Mouse (Mus musculus) B cell, adult (primary cell): ENCODE measurements around the gene Tmem38b. TPM values are rescaled to one million over a fixed set of nuclear protein-coding genes. Genes with fewer than 3 reads are reported as not detected.

ENCODE experiments used
- total RNA-seq: library from RNA; stranded (reverse); gene quantifications from 4 replicates; pipeline ENCODE4 v1.2.4, GENCODE M21; 2023; ENCODE audit not compliant: inconsistent age

Tmem38b gene
- 3.3 to 5.9 TPM (median 4.9 TPM) in 4 replicates for total RNA-seq

GRCm38 (mm10) chr4:53825821-53826605, at the start of gene Tmem38b:
Tmem38b (plus strand) TSS chr4:53826045.

Other genes starting within 250 kb of the Tmem38b start
- gene Fsd1l, start 194.6 kb upstream of the Tmem38b start, total RNA-seq: not detected in 4 replicates
- 1.9 to 3.3 TPM (median 2.9 TPM) in 4 replicates for gene Fktn, start 112.0 kb upstream of the Tmem38b start, total RNA-seq
- 0.39 TPM in 1 of 4 replicates, not detected in the others for gene Tal2, start 46.3 kb upstream of the Tmem38b start, total RNA-seq